Mouse (Mus musculus): ENCODE results near the gene Uba2.

Gene Uba2

GRCm38 (mm10) chr7:34101276-34101675 is 68.1 kb downstream of the Uba2 start:
- in situ Hi-C loops (cut with MboI, MseI): no loop called here

- in situ Hi-C loops (cut with MboI, MseI): no loop called here
These were observed 69.4 kb downstream of the Uba2 start for GRCm38 (mm10) chr7:34100002-34100401.

GRCm38 (mm10) chr7:34094911-34095481 is 74.4 kb downstream of the Uba2 start, which contains the start of gene Scgb1b30:
Gene Scgb1b30, plus strand, starts transcription at chr7:34095431.
- in situ Hi-C loops (cut with MboI, MseI): no loop called here

Data from T-helper 17 cell (primary cell).